Mouse (Mus musculus) kidney, adult 2 months (tissue): ENCODE measurements around the gene Pidd1.

Source experiments
- CTCF ChIP-seq: fragments of 200-500 bp; conservative IDR thresholded peaks from 2 replicates; pipeline ENCODE4 v1.5.1; 2011; ENCODE audit warnings: low read depth, mild to moderate bottlenecking, control low read depth, low read length, moderate library complexity, mixed read lengths; ENCODE audit not compliant: insufficient read depth, insufficient read length
- POLR2A ChIP-seq: fragments of 200-500 bp; IDR thresholded peaks from one replicate; pipeline ENCODE4 v1.6.1; 2011; ENCODE audit warnings: low read depth, low read length, control low read depth

DNA sequence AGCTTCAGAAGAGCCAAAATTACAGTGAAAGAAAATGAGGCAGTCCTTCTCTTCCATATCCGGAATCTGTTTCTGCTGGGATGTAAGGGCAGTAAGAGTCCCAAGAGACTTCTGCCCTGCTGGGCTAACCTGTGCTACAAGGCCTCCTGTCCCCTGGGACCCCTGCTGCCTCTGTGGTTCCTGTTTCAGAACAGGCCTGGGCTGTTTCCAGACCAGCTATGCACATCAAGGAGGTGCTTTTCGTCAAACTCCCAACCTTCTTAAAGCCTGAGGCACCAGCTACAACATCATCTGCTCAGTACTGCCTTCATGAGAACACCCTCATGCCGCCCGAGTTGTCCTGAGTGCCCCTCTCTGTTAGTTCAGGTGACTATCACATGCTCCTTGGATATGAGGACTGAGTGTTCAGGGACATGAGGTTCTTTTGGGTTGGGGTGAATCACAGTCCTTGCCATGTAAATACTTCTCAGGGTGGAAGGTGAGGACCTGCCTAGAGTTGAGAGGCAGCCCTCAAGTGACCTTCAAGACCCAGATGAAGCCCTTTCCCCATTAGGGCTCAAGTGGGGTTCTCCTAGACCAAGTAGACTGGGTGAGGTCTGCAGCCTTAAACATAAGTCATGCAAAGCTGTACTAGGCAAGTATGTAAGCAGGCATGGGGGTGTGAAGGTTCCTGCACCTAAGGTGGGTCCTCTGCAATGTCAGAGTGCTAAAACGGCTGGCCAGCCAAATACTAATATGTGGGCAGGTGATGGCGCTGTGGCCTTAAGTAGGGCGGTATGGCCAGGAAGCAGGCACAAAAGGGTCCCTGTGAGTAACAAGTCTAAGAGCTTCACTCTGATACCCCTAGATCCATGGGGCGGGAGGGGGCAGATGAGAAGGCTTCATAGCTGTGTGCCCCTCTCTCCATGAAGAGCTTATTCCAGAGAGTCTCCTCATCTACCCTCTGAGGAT, 25.8 kb downstream of the Pidd1 start:
- TF ChIP-seq CTCF: peak; percentile 30; the same call in 1 of the 2 replicates
- TF ChIP-seq POLR2A: no peak
